Mouse (Mus musculus) bone marrow, adult 2 months (tissue): Measurements from ENCODE around the gene Vasp. TPM values are rescaled to one million over a fixed set of nuclear protein-coding genes. Genes with fewer than 3 reads are reported as not detected.

ENCODE experiments used
- H3K27ac ChIP-seq: fragments of 200-500 bp; 2 replicates; pipeline ENCODE4 v1.5.1; 2012; ENCODE audit warnings: low read depth, mild to moderate bottlenecking, control low read depth, inconsistent platforms, low read length; ENCODE audit not compliant: control insufficient read depth, poor library complexity, insufficient read depth
- H3K4me1 ChIP-seq: fragments of 200-500 bp; 2 replicates; pipeline ENCODE4 v1.6.1; 2011; ENCODE audit warnings: low read length; ENCODE audit not compliant: control insufficient read depth, insufficient read depth
- H3K4me3 ChIP-seq: fragments of 200-500 bp; replicated peaks from 2 replicates; pipeline ENCODE3; 2011; ENCODE audit warnings: mild to moderate bottlenecking, low read depth, low read length, control low read depth; ENCODE audit not compliant: control insufficient read depth
- CTCF ChIP-seq: fragments of 200-500 bp; IDR thresholded peaks from 2 replicates; pipeline ENCODE4 v1.5.1; 2011; ENCODE audit warnings: low read length, control low read depth; ENCODE audit not compliant: control insufficient read depth, insufficient read depth
- POLR2A ChIP-seq: fragments of 200-500 bp; IDR thresholded peaks from 2 replicates; pipeline ENCODE4 v1.6.1; 2011; ENCODE audit warnings: low read depth, mild to moderate bottlenecking, control low read depth, low read length, borderline replicate concordance; ENCODE audit not compliant: control insufficient read depth
- WGBS: fragments of 180-500 bp; shearing (Covaris S2); methylation state at CpG from one replicate; pipeline ENCODE4 v1.1.7; 2018; 5-methylcytosine and 5-hydroxymethylcytosine counted together
- polyA plus RNA-seq: library from polyadenylated mRNA; stranded (reverse); fragments of >200 nt; gene quantifications from 2 replicates; pipeline ENCODE4 v1.2.4, GENCODE M21; 2011; ENCODE audit warnings: low replicate concordance; ENCODE audit not compliant: missing spikeins, insufficient read depth, insufficient read length

The Vasp gene
- polyA plus RNA-seq, 1 experiment, result 135 TPM

DNA sequence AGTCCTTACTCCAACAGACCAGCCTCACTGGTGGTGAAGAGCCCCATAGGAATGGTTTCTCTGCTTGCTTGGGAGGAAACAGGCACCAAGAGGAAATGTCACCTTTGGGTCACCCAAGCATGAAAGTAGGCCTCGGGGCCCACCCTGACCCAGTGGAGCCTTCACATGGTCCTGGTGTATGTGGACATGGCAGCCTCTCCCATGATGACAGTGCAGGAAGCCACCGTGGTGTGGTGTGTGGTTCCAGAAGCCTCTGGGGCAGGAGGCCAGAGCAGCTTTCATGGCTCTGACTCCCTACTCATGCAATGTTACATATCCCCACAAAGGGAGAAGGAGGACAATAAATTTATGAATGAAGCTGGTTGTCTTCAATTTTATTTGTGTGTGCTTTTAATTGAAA is 24.1 kb downstream of the Vasp start:
- TF ChIP-seq POLR2A (no peak), CTCF (no peak)
- H3K27ac ChIP-seq, result no peak overlapping the region
- H3K4me1 ChIP-seq, result no peaks in the 10 kb centered on the region
- H3K4me3 ChIP-seq, result no peak overlapping the region
- 44% methylated on average over 2 of the region's 2 CpGs for WGBS

GRCm38 (mm10) chr7:19246855-19247254 is 24.8 kb downstream of the Vasp start:
- WGBS, result 79% methylated on average over 1 of the region's 1 CpGs
- no peak overlapping the region for H3K4me3 ChIP-seq

GRCm38 (mm10) chr7:19245083-19245482 is 26.5 kb downstream of the Vasp start:
- TF ChIP-seq CTCF (no peak), POLR2A (no peak)
- WGBS, result 58% methylated on average over 3 of the region's 3 CpGs
- no peak overlapping the region; the same call in 1 of the 2 replicates for H3K27ac ChIP-seq
- H3K4me3 ChIP-seq, result no peak overlapping the region
- no peaks in the 10 kb centered on the region for H3K4me1 ChIP-seq

More at GRCm38 (mm10) chr7:19246855-19247254, 24.8 kb downstream of the Vasp start:
- Histone ChIP-seq H3K4me1 (no peaks in the 10 kb centered on the region), H3K27ac (no peak overlapping the region)
- TF ChIP-seq POLR2A (no peak), CTCF (no peak)

DNA sequence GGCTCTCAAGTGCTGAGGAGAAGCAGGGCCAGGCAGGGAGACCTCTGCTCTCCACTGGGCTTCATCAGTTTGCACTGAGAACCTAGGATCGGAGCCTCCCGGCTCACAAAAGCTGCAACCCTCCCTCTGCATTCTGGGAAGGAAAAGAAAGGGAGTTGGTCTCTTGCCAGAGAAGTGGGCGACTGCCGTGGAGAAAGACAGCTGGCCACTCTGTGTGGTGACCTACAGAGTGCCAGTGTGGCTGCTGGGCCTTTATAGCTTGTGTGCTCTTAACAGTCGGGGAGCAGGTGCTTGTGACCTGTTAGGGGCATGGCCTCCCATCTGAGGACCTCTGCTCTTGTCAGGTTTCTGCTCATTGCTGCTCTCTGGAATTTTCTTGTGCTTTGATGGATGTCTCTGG is 27.8 kb downstream of the Vasp start:
- no peak overlapping the region for H3K4me3 ChIP-seq
- no peak overlapping the region for H3K27ac ChIP-seq
- TF ChIP-seq CTCF (no peak), POLR2A (no peak)
- no peaks in the 10 kb centered on the region for H3K4me1 ChIP-seq
- 79% methylated on average over 5 of the region's 5 CpGs for WGBS

GRCm38 (mm10) chr7:19242005-19242404 is 29.6 kb downstream of the Vasp start:
- Histone ChIP-seq H3K27ac (no peak overlapping the region), H3K4me3 (no peak overlapping the region), H3K4me1 (no peaks in the 10 kb centered on the region)
- no peak for TF ChIP-seq POLR2A
- no peak for TF ChIP-seq CTCF
- 91% methylated on average over 1 of the region's 1 CpGs for WGBS

GRCm38 (mm10) chr7:19240905-19241463 is 30.6 kb downstream of the Vasp start:
- TF ChIP-seq POLR2A, result no peak
- TF ChIP-seq CTCF, result no peak
- 88% methylated on average over 8 of the region's 8 CpGs for WGBS
- Histone ChIP-seq H3K4me3 (no peak overlapping the region), H3K4me1 (no peaks in the 10 kb centered on the region), H3K27ac (no peak overlapping the region)

DNA sequence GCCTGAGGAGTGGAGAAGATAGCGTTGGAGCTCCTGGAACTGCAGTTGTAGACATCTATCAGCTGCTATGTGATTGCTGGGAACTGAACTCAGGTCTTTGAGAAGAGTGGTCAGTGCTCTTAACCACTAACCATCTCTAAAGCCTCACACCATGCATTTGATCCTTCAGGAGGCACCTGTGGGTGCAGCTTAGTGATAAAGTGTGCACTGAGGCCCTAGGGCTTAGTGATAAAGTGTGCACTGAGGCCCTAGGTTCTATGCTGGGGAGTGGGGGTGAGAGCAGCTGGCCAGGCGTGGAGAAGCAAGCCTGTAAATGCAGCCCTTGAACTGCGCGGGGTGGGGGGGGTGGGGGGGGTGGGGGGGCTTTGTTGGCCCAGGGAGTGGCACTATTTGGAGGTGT is 31.6 kb downstream of the Vasp start:
- 39% methylated on average over 4 of the region's 4 CpGs for WGBS
- TF ChIP-seq CTCF, result no peak
- TF ChIP-seq POLR2A, result no peak
- H3K4me3 ChIP-seq, result no peak overlapping the region
- no peaks in the 10 kb centered on the region for H3K4me1 ChIP-seq
- no peak overlapping the region for H3K27ac ChIP-seq

DNA sequence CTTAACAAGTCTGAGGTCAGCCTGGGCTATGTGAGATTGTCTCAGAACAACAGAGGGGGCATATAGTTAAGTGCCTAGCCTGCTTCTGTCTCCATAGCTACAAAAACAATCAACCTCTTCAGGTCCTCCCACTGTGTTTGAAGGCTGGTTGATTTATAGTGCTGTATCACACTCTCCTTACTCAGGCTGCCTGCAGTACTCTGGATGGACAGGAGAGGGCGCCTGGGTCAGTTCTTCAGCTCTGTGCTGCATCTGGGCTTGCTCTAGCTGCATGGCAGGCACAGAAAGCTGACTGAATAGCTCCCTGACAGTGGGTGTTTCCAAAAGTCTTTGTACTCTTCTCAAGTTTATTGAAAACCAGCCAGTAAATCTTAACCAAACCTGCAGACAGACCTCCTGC is 32.2 kb downstream of the Vasp start:
- WGBS, result 0% methylated on average over 1 of the region's 1 CpGs
- no peak overlapping the region for H3K4me3 ChIP-seq
- TF ChIP-seq POLR2A (no peak), CTCF (peak; percentile 99)
- no peak overlapping the region for H3K27ac ChIP-seq
- no peaks in the 10 kb centered on the region for H3K4me1 ChIP-seq

DNA sequence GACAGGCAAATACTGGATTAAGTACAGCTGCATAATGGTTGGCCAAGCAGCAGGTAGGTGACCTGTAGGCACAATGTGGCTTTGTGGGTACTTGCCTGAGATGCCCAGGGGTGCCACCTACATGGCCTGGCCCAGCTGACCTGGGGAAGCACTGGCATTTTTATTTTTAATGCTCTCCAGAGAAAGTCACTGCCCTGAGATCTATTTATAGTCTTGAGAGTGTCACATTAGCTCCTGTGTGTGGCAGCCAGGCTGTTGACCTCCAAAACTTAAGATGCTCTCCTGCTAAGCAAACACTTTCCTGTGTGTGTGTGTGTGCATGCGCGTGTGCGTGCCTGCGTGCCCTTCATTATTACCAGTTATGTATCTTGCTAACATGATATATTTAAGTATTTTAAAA is 33.3 kb downstream of the Vasp start:
- Histone ChIP-seq H3K4me1 (no peaks in the 10 kb centered on the region), H3K4me3 (no peak overlapping the region), H3K27ac (no peak overlapping the region)
- TF ChIP-seq CTCF, result no peak
- no peak for TF ChIP-seq POLR2A
- 97% methylated on average over 4 of the region's 4 CpGs for WGBS
